Mouse (Mus musculus): ENCODE measurements around the gene Gas7.

GRCm38 (mm10) chr11:67734597-67734996 lies 279.4 kb downstream of the Gas7 start:
- TF ChIP-seq POLR2A (IDR thresholded peaks at IDR 0.05; ENCODE audit: insufficient read depth, low read depth, low read length) (no peak), CTCF (IDR thresholded peaks at IDR 0.05) (no peak), EP300 (IDR thresholded peaks at IDR 0.05; ENCODE audit: insufficient read depth, low read depth, low read length) (no peak)

Measured in heart, adult 2 months (tissue).